Mouse (Mus musculus) lung, adult 2 months (tissue): Measurements from ENCODE around the gene Nuak2. TPM values are rescaled to one million over a fixed set of nuclear protein-coding genes. Genes with fewer than 3 reads are reported as not detected.

Experiments used
- DNase-seq: peaks from one replicate; pipeline ENCODE4 v3.0.0; 2022
- H3K4me1 ChIP-seq: fragments of 200-500 bp; 2 replicates; pipeline ENCODE4 v1.6.1; 2011; ENCODE audit warnings: low read length; ENCODE audit not compliant: control insufficient read depth, insufficient read depth
- H3K4me3 ChIP-seq: fragments of 200-500 bp; replicated peaks from 2 replicates; pipeline ENCODE3; 2011; ENCODE audit warnings: low read depth, mild to moderate bottlenecking, control low read depth, low read length; ENCODE audit errors: extremely low read depth
- CTCF ChIP-seq: fragments of 200-500 bp; IDR thresholded peaks from 2 replicates; pipeline ENCODE4 v1.5.1; 2011; ENCODE audit warnings: mild to moderate bottlenecking, low read length, control low read depth; ENCODE audit not compliant: insufficient read depth
- POLR2A ChIP-seq: fragments of 200-500 bp; IDR thresholded peaks from 2 replicates; pipeline ENCODE4 v1.6.1; 2011; ENCODE audit warnings: low read depth, mild to moderate bottlenecking, control low read depth, low read length, borderline replicate concordance; ENCODE audit errors: extremely low read depth
- WGBS: fragments of 180-500 bp; shearing (Covaris S2); methylation state at CpG from one replicate; pipeline ENCODE4 v1.1.7; 2018; 5-methylcytosine and 5-hydroxymethylcytosine counted together
- polyA plus RNA-seq: library from polyadenylated mRNA; depleted of rRNA; stranded (reverse); fragments of >200 nt; gene quantifications from 2 replicates; pipeline ENCODE4 v1.2.3, GENCODE M21; 2012

Gene Nuak2
- polyA plus RNA-seq, 1 experiment, result 10.4 TPM

- Histone ChIP-seq H3K4me3 (no peak overlapping the region), H3K4me1 (peaks cover 2% of the 10 kb centered on the region; the same call in 1 of the 2 replicates)
- TF ChIP-seq CTCF, result no peak
- TF ChIP-seq POLR2A, result no peak
- DNase-seq, result no peak
- 85% methylated on average over 7 of the region's 7 CpGs for WGBS
These were observed 7.3 kb upstream of the Nuak2 start for GRCm38 (mm10) chr1:132308674-132309073.

- DNase-seq, result no peak
- no peak overlapping the region for H3K4me3 ChIP-seq
- 66% methylated on average over 7 of the region's 7 CpGs for WGBS
- H3K4me1 ChIP-seq, result peaks cover 5% of the 10 kb centered on the region
- TF ChIP-seq CTCF (no peak), POLR2A (no peak)
These were observed 5.2 kb upstream of the Nuak2 start for GRCm38 (mm10) chr1:132310754-132311153.

GRCm38 (mm10) chr1:132311174-132311859 is 4.6 kb upstream of the Nuak2 start:
- Histone ChIP-seq H3K4me3 (no peak overlapping the region), H3K4me1 (peaks cover 5% of the 10 kb centered on the region)
- 59% methylated on average over 10 of the region's 10 CpGs for WGBS
- no peak for DNase-seq
- TF ChIP-seq POLR2A, result no peak
- TF ChIP-seq CTCF, result no peak

- Histone ChIP-seq H3K4me1 (peaks cover 5% of the 10 kb centered on the region), H3K4me3 (no peak overlapping the region)
- 22% methylated on average over 2 of the region's 2 CpGs for WGBS
- no peak for TF ChIP-seq POLR2A
- DNase-seq, result no peak
These were observed 3.9 kb upstream of the Nuak2 start for GRCm38 (mm10) chr1:132312043-132312442.

- peaks cover 5% of the 10 kb centered on the region for H3K4me1 ChIP-seq
- 54% methylated on average over 3 of the region's 3 CpGs for WGBS
- no peak overlapping the region for H3K4me3 ChIP-seq
- peak; percentile 64 for DNase-seq
- peak; percentile 38 for TF ChIP-seq CTCF
- no peak for TF ChIP-seq POLR2A
These were observed 3.2 kb upstream of the Nuak2 start for GRCm38 (mm10) chr1:132312703-132313102.

- 22% methylated on average over 7 of the region's 7 CpGs for WGBS
- no peak for DNase-seq
- Histone ChIP-seq H3K4me3 (peak overlapping the region; percentile 81), H3K4me1 (peaks cover 16% of the 10 kb centered on the region)
- TF ChIP-seq POLR2A (no peak), CTCF (no peak)
These were observed 684 bp downstream of the Nuak2 start for GRCm38 (mm10) chr1:132316625-132316994.

GRCm38 (mm10) chr1:132317413-132317812 is 1.5 kb downstream of the Nuak2 start:
- Histone ChIP-seq H3K4me3 (peak overlapping the region; percentile 34), H3K4me1 (peaks cover 17% of the 10 kb centered on the region)
- peak; percentile 66 for DNase-seq
- TF ChIP-seq CTCF (no peak), POLR2A (no peak)
- WGBS, result 23% methylated on average over 4 of the region's 4 CpGs

- H3K4me3 ChIP-seq, result no peak overlapping the region
- H3K4me1 ChIP-seq, result peaks cover 20% of the 10 kb centered on the region
- 45% methylated on average over 8 of the region's 8 CpGs for WGBS
- DNase-seq, result no peak
- no peak for TF ChIP-seq CTCF
- no peak for TF ChIP-seq POLR2A
These were observed 2.3 kb downstream of the Nuak2 start for GRCm38 (mm10) chr1:132317894-132318863.

- peaks cover 20% of the 10 kb centered on the region for H3K4me1 ChIP-seq
- peak; percentile 87 for DNase-seq
- TF ChIP-seq CTCF, result no peak
- TF ChIP-seq POLR2A, result no peak
- WGBS, result 35% methylated on average over 5 of the region's 5 CpGs
- H3K4me3 ChIP-seq, result no peak overlapping the region
These were observed 3.3 kb downstream of the Nuak2 start for GRCm38 (mm10) chr1:132319242-132319641.

- peaks cover 16% of the 10 kb centered on the region for H3K4me1 ChIP-seq
- TF ChIP-seq CTCF, result no peak
- no peak for TF ChIP-seq POLR2A
- DNase-seq, result no peak
- WGBS, result 73% methylated on average over 7 of the region's 7 CpGs
- no peak overlapping the region for H3K4me3 ChIP-seq
These were observed 6.1 kb downstream of the Nuak2 start for GRCm38 (mm10) chr1:132321821-132322580.
